Mouse (Mus musculus): ENCODE data around the gene Tppp3. TPM values are rescaled to one million over a fixed set of nuclear protein-coding genes. Genes with fewer than 3 reads are reported as not detected.

Tppp3 gene
- polyA plus RNA-seq, 1 experiment from 2014 or later = 4.8 TPM

- no peak for ATAC-seq (ENCODE audit: insufficient read depth)
- Histone ChIP-seq H3K27me3 (no peaks in the 10 kb centered on the region; the same call in 1 of the 2 replicates), H3K9ac (no peak overlapping the region), H3K27ac (replicated peaks) (no peak overlapping the region), H3K36me3 (replicated peaks) (no peaks in the 10 kb centered on the region), H3K4me1 (replicated peaks) (peaks cover 9% of the 10 kb centered on the region; the same call in 1 of the 2 replicates), H3K9me3 (replicated peaks) (no peaks in the 10 kb centered on the region), H3K4me2 (no peak overlapping the region), H3K4me3 (replicated peaks) (no peak overlapping the region)
- WGBS (ENCODE audit: insufficient replicate concordance) = 63% methylated on average over 1 of the region's 2 CpGs
Measured at GRCm38 (mm10) chr8:105508758-105509157, 37.4 kb upstream of the Tppp3 start.

DNA sequence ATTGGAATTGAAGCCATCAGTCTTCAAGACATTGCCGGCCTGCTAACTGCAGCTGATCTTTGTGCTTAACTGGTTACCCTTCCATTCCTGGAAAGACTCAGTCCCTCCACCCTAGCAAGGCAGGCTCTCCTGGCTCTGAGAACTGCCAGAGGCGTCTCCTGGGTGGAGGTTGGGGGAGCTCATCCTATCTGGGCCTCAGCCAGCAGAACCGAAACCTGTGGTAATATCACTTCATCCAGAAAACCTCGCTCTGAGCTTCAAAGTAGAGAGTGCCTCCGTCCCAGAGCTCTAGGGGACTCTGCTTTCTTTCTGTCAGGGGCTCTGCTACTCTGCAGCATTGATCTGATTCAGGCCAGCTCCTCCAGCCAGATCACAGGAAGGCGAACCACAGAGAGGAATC, 35.7 kb upstream of the Tppp3 start:
- no peak for ATAC-seq (ENCODE audit: insufficient read depth)

DNA sequence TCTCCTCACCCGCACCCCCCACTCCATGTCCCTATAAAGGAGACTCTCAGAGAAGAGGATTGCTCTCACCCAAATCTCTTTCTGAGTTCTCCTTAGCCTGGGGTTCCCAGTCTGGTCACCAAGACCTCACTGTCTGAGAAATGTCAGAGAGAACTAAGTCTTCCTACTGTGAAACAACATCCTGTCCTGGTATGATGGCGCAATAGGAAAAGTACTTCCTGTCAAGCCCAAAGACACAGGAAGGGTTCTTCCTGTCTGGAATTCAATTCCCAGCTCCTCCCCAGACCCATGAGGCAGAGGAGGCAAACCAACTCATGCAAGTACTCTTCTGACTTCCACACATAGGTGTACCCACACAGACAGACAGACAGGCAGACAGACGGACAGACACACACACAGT, 33.3 kb upstream of the Tppp3 start:
- WGBS (ENCODE audit: insufficient replicate concordance) = 67% methylated on average over 3 of the region's 3 CpGs
- no peaks in the 10 kb centered on the region for H3K9me3 ChIP-seq (replicated peaks)
- no peak overlapping the region for H3K4me2 ChIP-seq
- no peaks in the 10 kb centered on the region for H3K36me3 ChIP-seq (replicated peaks)
- no peak overlapping the region for H3K27ac ChIP-seq (replicated peaks)
- H3K4me3 ChIP-seq (replicated peaks) = no peak overlapping the region
- peaks cover 4% of the 10 kb centered on the region; the same call in 1 of the 2 replicates for H3K27me3 ChIP-seq
- no peak overlapping the region for H3K9ac ChIP-seq
- ATAC-seq (ENCODE audit: insufficient read depth) = no peak
- 0 out of 2 replicates have a peak, but pooled peaks cover 3% of the 10 kb centered on the region for H3K4me1 ChIP-seq (replicated peaks)

More for the DNA sequence above, 35.7 kb upstream of the Tppp3 start:
- Histone ChIP-seq H3K4me1 (replicated peaks) (peaks cover 9% of the 10 kb centered on the region; the same call in 1 of the 2 replicates), H3K4me2 (no peak overlapping the region), H3K4me3 (replicated peaks) (no peak overlapping the region), H3K9ac (no peak overlapping the region), H3K9me3 (replicated peaks) (no peaks in the 10 kb centered on the region), H3K36me3 (replicated peaks) (no peaks in the 10 kb centered on the region), H3K27me3 (no peaks in the 10 kb centered on the region; the same call in 1 of the 2 replicates), H3K27ac (replicated peaks) (no peak overlapping the region)
- 56% methylated on average over 6 of the region's 6 CpGs for WGBS (ENCODE audit: insufficient replicate concordance)

GRCm38 (mm10) chr8:105499787-105500186, 28.5 kb upstream of the Tppp3 start:
- H3K27ac ChIP-seq (replicated peaks) = no peak overlapping the region
- no peak overlapping the region for H3K9ac ChIP-seq
- H3K9me3 ChIP-seq (replicated peaks) = no peaks in the 10 kb centered on the region
- no peak for ATAC-seq (ENCODE audit: insufficient read depth)
- peak overlapping the region; percentile 27 for H3K4me2 ChIP-seq
- peaks cover 30% of the 10 kb centered on the region for H3K27me3 ChIP-seq
- no peaks in the 10 kb centered on the region for H3K36me3 ChIP-seq (replicated peaks)
- peak overlapping the region; percentile 34 for H3K4me3 ChIP-seq (replicated peaks)
- peaks cover 20% of the 10 kb centered on the region for H3K4me1 ChIP-seq (replicated peaks)
- WGBS (ENCODE audit: insufficient replicate concordance) = 37% methylated on average over 12 of the region's 12 CpGs

- ATAC-seq (ENCODE audit: insufficient read depth) = peak; percentile 79
- under 1% methylated on average over 68 of the region's 68 CpGs for WGBS (ENCODE audit: insufficient replicate concordance)
- H3K9ac ChIP-seq = peak within 1 kb of the TSS; percentile 63
- H3K4me2 ChIP-seq = peak within 1 kb of the TSS; percentile 95
- H3K9me3 ChIP-seq (replicated peaks) = no peaks in the 10 kb centered on the region
- peaks cover 32% of the 10 kb centered on the region for H3K27me3 ChIP-seq
- H3K4me1 ChIP-seq (replicated peaks) = peaks cover 23% of the 10 kb centered on the region
- no peak within 1 kb of the TSS; the same call in 1 of the 2 replicates for H3K27ac ChIP-seq (replicated peaks)
- no peaks in the 10 kb centered on the region for H3K36me3 ChIP-seq (replicated peaks)
- H3K4me3 ChIP-seq (replicated peaks) = peak within 1 kb of the TSS; percentile 69
Measured at GRCm38 (mm10) chr8:105496439-105497180, 25.3 kb upstream of the Tppp3 start, which contains the start of gene Zdhhc1. TSS of gene Zdhhc1 (minus strand) at chr8:105496902.

DNA sequence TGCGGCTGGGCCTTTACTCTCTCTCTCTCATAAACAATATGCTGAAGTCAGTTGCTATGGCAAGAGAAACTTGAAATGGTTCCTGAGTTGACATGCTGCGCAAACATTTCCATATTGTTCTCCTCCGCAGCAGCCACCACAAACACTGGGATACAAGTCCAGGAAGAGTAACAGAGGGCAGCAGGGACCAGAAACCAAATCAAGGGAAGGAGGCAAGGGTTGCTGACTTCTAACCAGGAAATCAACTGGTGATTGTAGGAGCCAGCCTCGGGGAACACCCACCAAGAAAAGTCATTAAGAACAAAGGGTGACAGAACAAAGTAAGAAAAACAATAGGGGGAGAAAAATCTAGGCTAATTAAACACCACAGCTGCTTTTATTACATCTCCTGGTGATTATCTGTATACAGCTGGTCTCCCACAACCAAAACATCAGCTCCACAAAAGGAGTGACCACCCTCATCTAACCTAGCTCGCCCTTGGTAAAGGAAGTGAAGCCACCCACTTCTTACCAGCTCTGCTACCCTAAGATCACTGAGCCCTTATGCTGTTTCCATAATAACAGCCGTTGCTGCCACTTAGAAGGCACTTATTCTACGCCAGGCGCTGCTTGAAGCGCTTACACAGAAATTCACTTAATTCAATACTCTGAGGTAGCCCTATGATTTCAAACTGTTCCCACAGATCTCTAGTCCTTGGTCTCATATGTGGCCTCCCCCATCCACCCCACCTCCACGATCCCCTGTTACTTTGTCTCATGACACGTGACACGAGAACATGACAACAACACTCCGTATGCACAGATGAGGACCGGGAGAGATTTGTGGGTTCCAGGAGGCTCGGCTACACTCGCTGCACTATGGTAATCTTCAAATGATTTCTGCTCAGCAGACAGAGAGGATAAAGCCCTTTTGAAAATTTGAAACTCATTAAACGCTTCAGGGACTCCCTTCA, 24.3 kb upstream of the Tppp3 start:
- Histone ChIP-seq H3K27me3 (peaks cover 27% of the 10 kb centered on the region), H3K9ac (no peak overlapping the region), H3K27ac (replicated peaks) (no peak overlapping the region), H3K4me3 (replicated peaks) (peak overlapping the region; percentile 69; the same call in 1 of the 2 replicates), H3K4me1 (replicated peaks) (peaks cover 33% of the 10 kb centered on the region), H3K4me2 (peak overlapping the region; percentile 95), H3K9me3 (replicated peaks) (no peaks in the 10 kb centered on the region), H3K36me3 (replicated peaks) (no peaks in the 10 kb centered on the region)
- no peak for ATAC-seq (ENCODE audit: insufficient read depth)
- WGBS (ENCODE audit: insufficient replicate concordance) = 58% methylated on average over 17 of the region's 17 CpGs

DNA sequence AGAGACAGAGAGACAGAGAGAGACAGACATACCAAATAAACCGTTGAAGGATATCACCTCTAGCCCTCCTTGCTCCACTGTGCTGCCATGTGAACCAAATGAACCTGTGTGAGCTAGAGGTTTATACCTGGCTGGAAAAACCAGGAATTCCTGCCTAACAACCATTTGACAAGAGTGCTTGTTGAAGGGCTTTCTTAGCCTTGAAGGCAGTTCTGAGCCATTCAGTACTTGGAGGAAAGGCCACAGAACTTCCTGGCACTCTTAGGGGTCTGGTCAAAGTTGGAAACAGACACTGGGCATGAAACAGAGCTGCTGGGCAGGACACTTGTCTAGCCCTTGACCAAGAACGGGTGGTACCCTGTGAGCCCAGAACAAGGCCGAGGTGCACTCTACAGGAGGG, 23.2 kb upstream of the Tppp3 start:
- H3K9me3 ChIP-seq (replicated peaks) = no peaks in the 10 kb centered on the region
- H3K9ac ChIP-seq = no peak overlapping the region
- H3K4me3 ChIP-seq (replicated peaks) = no peak overlapping the region
- no peak overlapping the region for H3K27ac ChIP-seq (replicated peaks)
- no peak overlapping the region for H3K4me2 ChIP-seq
- no peaks in the 10 kb centered on the region for H3K36me3 ChIP-seq (replicated peaks)
- ATAC-seq (ENCODE audit: insufficient read depth) = no peak
- H3K27me3 ChIP-seq = peaks cover 27% of the 10 kb centered on the region
- 64% methylated on average over 3 of the region's 3 CpGs for WGBS (ENCODE audit: insufficient replicate concordance)
- peaks cover 32% of the 10 kb centered on the region for H3K4me1 ChIP-seq (replicated peaks)

DNA sequence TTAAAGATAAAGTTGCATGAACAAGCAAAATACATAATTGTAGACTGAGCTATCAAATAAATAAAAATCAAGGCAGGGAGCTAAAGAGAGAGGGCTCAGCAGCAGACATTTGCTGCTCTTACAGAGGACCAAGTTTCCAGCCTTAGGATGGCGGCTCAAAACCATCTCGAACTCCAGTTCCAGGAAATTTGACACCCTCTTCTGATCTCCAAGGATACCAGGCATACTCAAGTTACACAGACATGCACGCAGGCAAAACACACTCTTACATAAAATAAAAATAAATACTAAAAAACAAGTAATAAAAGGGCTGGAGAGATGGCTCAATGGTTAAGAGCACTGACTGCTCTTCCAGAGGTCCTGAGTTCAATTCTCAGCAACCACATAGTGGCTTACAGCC, 22.2 kb upstream of the Tppp3 start:
- no peaks in the 10 kb centered on the region for H3K36me3 ChIP-seq (replicated peaks)
- peaks cover 27% of the 10 kb centered on the region for H3K27me3 ChIP-seq
- H3K4me1 ChIP-seq (replicated peaks) = peaks cover 32% of the 10 kb centered on the region
- no peak overlapping the region for H3K9ac ChIP-seq
- ATAC-seq (ENCODE audit: insufficient read depth) = no peak
- 71% methylated on average over 3 of the region's 3 CpGs for WGBS (ENCODE audit: insufficient replicate concordance)
- H3K27ac ChIP-seq (replicated peaks) = no peak overlapping the region
- H3K9me3 ChIP-seq (replicated peaks) = no peaks in the 10 kb centered on the region
- no peak overlapping the region for H3K4me2 ChIP-seq
- no peak overlapping the region for H3K4me3 ChIP-seq (replicated peaks)

DNA sequence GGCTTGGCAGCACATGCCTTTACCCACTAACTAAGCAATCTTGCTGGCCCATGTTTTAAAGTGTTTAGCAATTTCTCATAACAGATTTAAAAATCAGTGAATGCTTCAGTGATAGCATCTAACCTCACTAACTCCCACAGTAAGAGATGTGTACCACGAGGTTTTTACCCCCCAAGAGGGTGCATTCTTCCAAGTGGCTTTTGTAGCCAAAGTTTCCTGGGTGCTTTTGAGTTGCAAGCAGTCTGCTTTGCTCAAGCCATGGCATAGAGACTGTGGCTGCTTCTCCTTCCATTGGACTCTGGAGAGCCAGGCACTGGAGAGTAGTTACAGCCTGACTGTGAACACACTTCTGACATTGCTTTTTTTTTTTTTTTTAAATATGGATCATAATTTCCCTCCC, 18.0 kb upstream of the Tppp3 start:
- no peak for ATAC-seq (ENCODE audit: insufficient read depth)
- H3K9me3 ChIP-seq (replicated peaks) = no peaks in the 10 kb centered on the region
- H3K9ac ChIP-seq = no peak overlapping the region
- H3K4me3 ChIP-seq (replicated peaks) = no peak overlapping the region
- H3K36me3 ChIP-seq (replicated peaks) = no peaks in the 10 kb centered on the region
- H3K27ac ChIP-seq (replicated peaks) = no peak overlapping the region
- 28% methylated on average over 1 of the region's 1 CpGs for WGBS (ENCODE audit: insufficient replicate concordance)
- H3K4me2 ChIP-seq = no peak overlapping the region
- H3K27me3 ChIP-seq = no peaks in the 10 kb centered on the region
- peaks cover 15% of the 10 kb centered on the region; the same call in 1 of the 2 replicates for H3K4me1 ChIP-seq (replicated peaks)

- 56% methylated on average over 3 of the region's 3 CpGs for WGBS (ENCODE audit: insufficient replicate concordance)
- Histone ChIP-seq H3K27ac (replicated peaks) (no peak overlapping the region), H3K9ac (no peak overlapping the region), H3K27me3 (no peaks in the 10 kb centered on the region), H3K9me3 (replicated peaks) (no peaks in the 10 kb centered on the region), H3K4me1 (replicated peaks) (peaks cover 15% of the 10 kb centered on the region; the same call in 1 of the 2 replicates), H3K4me3 (replicated peaks) (no peak overlapping the region), H3K36me3 (replicated peaks) (no peaks in the 10 kb centered on the region), H3K4me2 (no peak overlapping the region)
- no peak for ATAC-seq (ENCODE audit: insufficient read depth)
Measured at GRCm38 (mm10) chr8:105488082-105488481, 16.8 kb upstream of the Tppp3 start.

DNA sequence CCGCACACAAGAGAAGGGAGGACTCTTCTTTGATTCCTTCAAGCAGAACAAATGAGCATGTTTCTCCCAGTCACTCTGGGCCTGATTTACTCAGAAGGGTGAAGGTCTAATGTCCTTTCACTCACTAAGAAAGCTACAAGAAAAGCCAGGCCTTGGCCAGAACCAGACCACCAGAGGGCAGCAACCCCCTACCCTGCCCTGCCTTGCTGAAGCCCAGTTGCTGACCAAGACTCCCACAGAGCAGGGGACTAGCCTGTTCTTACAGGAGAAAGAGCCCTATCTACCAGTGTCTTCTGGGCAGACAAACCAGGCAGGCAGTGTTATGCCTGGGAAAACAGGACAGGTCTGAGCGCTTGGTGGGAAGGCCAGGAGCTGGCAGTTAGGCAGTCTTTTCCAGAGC, 13.1 kb upstream of the Tppp3 start:
- ATAC-seq (ENCODE audit: insufficient read depth) = no peak
- Histone ChIP-seq H3K9ac (no peak overlapping the region), H3K4me1 (replicated peaks) (no peaks in the 10 kb centered on the region), H3K4me2 (no peak overlapping the region), H3K27ac (replicated peaks) (no peak overlapping the region), H3K27me3 (peaks cover 6% of the 10 kb centered on the region; the same call in 1 of the 2 replicates), H3K36me3 (replicated peaks) (no peaks in the 10 kb centered on the region), H3K9me3 (replicated peaks) (no peaks in the 10 kb centered on the region), H3K4me3 (replicated peaks) (no peak overlapping the region)
- 65% methylated on average over 2 of the region's 2 CpGs for WGBS (ENCODE audit: insufficient replicate concordance)
